Mouse (Mus musculus) adrenal gland, postnatal 36 days (tissue): Measurements from ENCODE around the gene Pdxk. TPM values are rescaled to one million over a fixed set of nuclear protein-coding genes. Genes with fewer than 3 reads are reported as not detected.

Source experiments
- microRNA-seq: library from miRNA; unstranded; fragments of <30 nt; microRNA quantifications from one replicate; pipeline ENCODE4 v1.2.0, GENCODE M21; 2021
- total RNA-seq, 2 experiments: library from RNA; stranded (reverse); gene quantifications; 2 replicates each; pipeline ENCODE4 v1.2.3; 2021

The Pdxk gene
- total RNA-seq, 2 experiments from 2014 or later, result 26.4 to 27.3 TPM

Small RNAs within 50 kb of the gene (microRNA-seq; reads per million reads assigned to microRNA genes)
- not detected for gene Mir6410
- gene Mir6907, result 1.00 reads per million
- gene Mir6908, result not detected

Other genes with a start within 250 kb of the Pdxk start
- gene Trappc10, start 220.3 kb downstream of the Pdxk start, total RNA-seq, result 10 to 100 TPM; 50.7 to 53.6 TPM
- 100 to 1,000 TPM; 293 to 406 TPM for gene Agpat3, start 112.5 kb downstream of the Pdxk start, total RNA-seq
- gene Rrp1, start 51.9 kb downstream of the Pdxk start, total RNA-seq, result 100 to 1,000 TPM; 243 to 258 TPM
- 100 to 1,000 TPM; 268 to 380 TPM for gene Cstb, start 39.3 kb downstream of the Pdxk start, total RNA-seq
- gene Olfr1358, start 52.5 kb upstream of the Pdxk start, total RNA-seq, result not detected
- 10 to 100 TPM; 51.0 to 62.0 TPM for gene Ilvbl, start 109.4 kb upstream of the Pdxk start, total RNA-seq
- 10 to 100 TPM; 39.0 to 49.0 TPM for gene Syde1, start 127.0 kb upstream of the Pdxk start, total RNA-seq
- not detected for gene Olfr1357, start 153.1 kb upstream of the Pdxk start, total RNA-seq